Mouse (Mus musculus) heart, postnatal 0 days (tissue): ENCODE results near the gene Acsm2. TPM values are rescaled to one million over a fixed set of nuclear protein-coding genes. Genes with fewer than 3 reads are reported as not detected.

ENCODE experiments used
- ATAC-seq: fragments of 200-750 bp; cut with Nextera tagmentation; 2 replicates; pipeline ENCODE4 v1.8.0; 2017; ENCODE audit warnings: low read depth, moderate number of reproducible peaks, moderate library complexity; ENCODE audit not compliant: insufficient read depth
- DNase-seq: peaks from one replicate; pipeline ENCODE4 v3.0.0-alpha.2; 2016; ENCODE audit warnings: low spot score
- H3K27ac ChIP-seq: fragments of 300-500 bp; sonication (generic); 2 replicates; pipeline ENCODE4 v1.5.1; 2014; ENCODE audit warnings: low read depth, mild to moderate bottlenecking
- H3K27me3 ChIP-seq: fragments of 300-500 bp; sonication (generic); 2 replicates; pipeline ENCODE4 v1.6.1; 2014; ENCODE audit warnings: low read length, mixed read lengths; ENCODE audit not compliant: control insufficient read depth, insufficient read depth
- H3K36me3 ChIP-seq: fragments of 300-500 bp; sonication (generic); replicated peaks from 2 replicates; pipeline ENCODE4 v1.6.1; 2014; ENCODE audit warnings: low read length, mixed read lengths; ENCODE audit not compliant: control insufficient read depth, insufficient read depth
- H3K4me1 ChIP-seq: fragments of 300-500 bp; sonication (generic); 2 replicates; pipeline ENCODE4 v1.6.1; 2014; ENCODE audit warnings: antibody characterized with exemption; ENCODE audit not compliant: control insufficient read depth, insufficient read depth
- H3K4me2 ChIP-seq: fragments of 300-500 bp; sonication (generic); 2 replicates; pipeline ENCODE4 v1.6.1; 2014; ENCODE audit warnings: low read depth, mild to moderate bottlenecking, low read length, moderate library complexity
- H3K4me3 ChIP-seq: fragments of 300-500 bp; sonication (generic); 2 replicates; pipeline ENCODE4 v1.5.1; 2014; ENCODE audit warnings: low read depth, low read length
- H3K9ac ChIP-seq: fragments of 300-500 bp; sonication (generic); replicated peaks from 2 replicates; pipeline ENCODE4 v1.6.1; 2014; ENCODE audit warnings: low read depth, low read length, mixed read lengths
- H3K9me3 ChIP-seq: fragments of 300-500 bp; sonication (generic); replicated peaks from 2 replicates; pipeline ENCODE4 v1.6.1; 2016; ENCODE audit warnings: low read length; ENCODE audit not compliant: control insufficient read depth
- CTCF ChIP-seq: IDR thresholded peaks from 2 replicates; pipeline ENCODE4 v1.5.1; 2016; ENCODE audit warnings: antibody characterized with exemption, control low read depth, low read depth
- EP300 ChIP-seq: IDR thresholded peaks from 2 replicates; pipeline ENCODE4 v1.6.1; 2016; ENCODE audit warnings: antibody characterized with exemption, low read depth
- whole genome bisulfite sequencing: fragments of 180-500 bp; shearing (Covaris S2); extraction: QIAGEN DNeasy Blood & Tissue Kit; methylation state at CpG from one replicate; pipeline ENCODE4 v1.1.7; 2014; 5-methylcytosine and 5-hydroxymethylcytosine counted together
- polyA plus RNA-seq: library from polyadenylated mRNA; unstranded; fragments of >200 nt; fragmentation: Nextera tagmentation; extraction: Ambion mirVana; gene quantifications from 2 replicates; pipeline ENCODE4 v1.2.1, GENCODE M21; 2015
- total RNA-seq: library from RNA; depleted of rRNA; stranded (reverse); fragments of >200 nt; gene quantifications from 2 replicates; pipeline ENCODE4 v1.2.3, GENCODE M21; 2014; ENCODE audit warnings: low replicate concordance

The Acsm2 gene
- total and polyA plus RNA-seq, 2 experiments from 2014 or later: not detected

DNA sequence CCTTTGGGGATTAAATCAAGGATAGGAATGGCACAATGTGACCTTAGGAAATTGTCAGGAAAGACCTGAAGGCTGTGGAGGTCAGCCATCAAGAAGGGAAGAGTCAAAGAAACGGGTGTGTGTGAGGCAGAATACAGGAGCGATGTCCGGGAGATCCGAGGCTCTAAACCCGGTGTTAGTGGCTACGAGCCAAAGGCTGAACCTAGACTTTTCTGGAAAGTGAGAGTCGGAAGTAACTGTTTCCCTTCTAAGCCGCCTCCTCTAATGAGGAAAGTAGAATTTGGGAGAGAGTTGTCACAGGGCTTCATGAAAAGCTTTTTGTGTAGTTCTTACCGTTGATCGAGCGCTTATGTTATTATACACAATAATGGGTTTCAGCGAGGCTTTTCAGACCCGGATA, 27.7 kb upstream of the Acsm2 start:
- DNase-seq (no peak), ATAC-seq (no peak)
- H3K9ac ChIP-seq: no peak overlapping the region
- TF ChIP-seq CTCF (no peak), EP300 (no peak)
- no peaks in the 10 kb centered on the region for H3K27me3 ChIP-seq
- H3K27ac ChIP-seq: no peak overlapping the region
- no peaks in the 10 kb centered on the region for H3K36me3 ChIP-seq
- WGBS: 72% methylated on average over 13 of the region's 13 CpGs
- H3K9me3 ChIP-seq: no peaks in the 10 kb centered on the region
- H3K4me3 ChIP-seq: no peak overlapping the region
- no peaks in the 10 kb centered on the region for H3K4me1 ChIP-seq
- no peak overlapping the region for H3K4me2 ChIP-seq

DNA sequence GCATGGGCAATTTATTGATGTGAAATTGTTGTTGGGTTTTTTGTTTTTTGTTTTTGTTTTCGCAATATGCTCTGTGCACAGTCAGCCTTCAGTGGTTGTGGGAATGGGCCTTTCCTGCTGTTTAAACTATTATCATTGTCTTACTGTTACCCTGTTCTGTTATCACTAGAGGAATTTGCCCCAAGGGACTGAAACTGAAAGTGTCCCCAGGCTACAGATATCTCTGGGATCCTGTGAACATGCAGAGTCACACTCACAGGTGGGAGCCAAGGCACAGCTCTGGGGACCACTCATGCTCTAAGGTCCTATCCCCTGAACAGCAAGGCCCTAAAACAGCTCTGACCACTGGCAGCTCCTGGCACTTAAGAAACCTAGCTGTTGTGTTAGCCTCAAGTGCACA, 27.0 kb upstream of the Acsm2 start:
- DNase-seq: no peak
- 85% methylated on average over 1 of the region's 1 CpGs for WGBS
- H3K27me3 ChIP-seq: no peaks in the 10 kb centered on the region
- no peak overlapping the region for H3K4me3 ChIP-seq
- H3K9me3 ChIP-seq: no peaks in the 10 kb centered on the region
- H3K9ac ChIP-seq: no peak overlapping the region
- TF ChIP-seq EP300 (no peak), CTCF (no peak)
- no peaks in the 10 kb centered on the region for H3K36me3 ChIP-seq
- H3K27ac ChIP-seq: no peak overlapping the region
- no peak for ATAC-seq
- no peaks in the 10 kb centered on the region for H3K4me1 ChIP-seq
- H3K4me2 ChIP-seq: no peak overlapping the region

DNA sequence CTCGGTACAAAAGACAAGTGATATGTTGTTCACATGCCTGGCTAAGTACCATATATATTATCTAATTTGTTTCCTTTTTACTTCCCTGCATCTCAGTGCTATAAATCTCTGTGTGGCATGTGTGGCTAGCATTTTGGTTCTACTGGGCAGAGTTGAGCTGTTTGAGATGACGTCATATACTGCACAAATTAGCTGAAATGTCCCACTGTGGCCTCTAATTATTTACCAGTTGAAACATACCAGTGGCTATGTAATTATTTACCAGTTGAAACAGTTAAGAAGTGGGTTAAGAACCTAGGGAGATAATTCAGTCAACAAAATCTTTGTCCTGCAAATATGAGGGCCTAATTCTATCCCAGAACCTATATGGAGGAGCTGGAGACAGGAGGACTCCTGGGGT, 26.6 kb upstream of the Acsm2 start:
- H3K27me3 ChIP-seq: no peaks in the 10 kb centered on the region

DNA sequence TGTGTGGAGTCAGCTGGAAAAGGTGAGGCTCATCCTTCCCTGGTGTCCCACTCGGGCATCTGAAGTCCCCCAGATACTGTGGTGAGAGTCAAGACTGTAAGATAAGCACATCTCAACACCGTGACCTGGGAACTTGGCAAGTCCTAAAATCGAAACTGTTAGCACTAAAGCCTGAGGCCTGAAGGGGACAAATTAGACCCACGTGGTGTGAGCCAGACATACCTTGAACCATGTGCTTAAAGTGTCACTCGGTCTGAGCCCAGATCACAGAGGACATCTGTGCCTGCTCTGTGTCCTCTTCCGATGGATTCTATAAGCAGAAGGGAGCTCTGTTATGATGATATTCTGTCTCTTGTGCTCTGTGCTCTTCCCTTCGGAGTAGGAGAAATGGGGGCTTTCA, 25.5 kb upstream of the Acsm2 start:
- Histone ChIP-seq H3K4me2 (no peak overlapping the region), H3K36me3 (no peaks in the 10 kb centered on the region), H3K4me3 (no peak overlapping the region), H3K27ac (no peak overlapping the region), H3K9me3 (no peaks in the 10 kb centered on the region), H3K4me1 (no peaks in the 10 kb centered on the region), H3K27me3 (no peaks in the 10 kb centered on the region), H3K9ac (no peak overlapping the region)
- 58% methylated on average over 7 of the region's 7 CpGs for WGBS
- no peak for ATAC-seq
- no peak for DNase-seq
- TF ChIP-seq CTCF (no peak), EP300 (no peak)

More for the DNA sequence above, 26.6 kb upstream of the Acsm2 start:
- Histone ChIP-seq H3K4me3 (no peak overlapping the region), H3K4me1 (no peaks in the 10 kb centered on the region), H3K9ac (no peak overlapping the region), H3K9me3 (no peaks in the 10 kb centered on the region), H3K36me3 (no peaks in the 10 kb centered on the region), H3K27ac (no peak overlapping the region), H3K4me2 (no peak overlapping the region)
- DNase-seq: no peak
- TF ChIP-seq EP300 (no peak), CTCF (no peak)
- 54% methylated on average over 2 of the region's 2 CpGs for WGBS
- no peak for ATAC-seq

DNA sequence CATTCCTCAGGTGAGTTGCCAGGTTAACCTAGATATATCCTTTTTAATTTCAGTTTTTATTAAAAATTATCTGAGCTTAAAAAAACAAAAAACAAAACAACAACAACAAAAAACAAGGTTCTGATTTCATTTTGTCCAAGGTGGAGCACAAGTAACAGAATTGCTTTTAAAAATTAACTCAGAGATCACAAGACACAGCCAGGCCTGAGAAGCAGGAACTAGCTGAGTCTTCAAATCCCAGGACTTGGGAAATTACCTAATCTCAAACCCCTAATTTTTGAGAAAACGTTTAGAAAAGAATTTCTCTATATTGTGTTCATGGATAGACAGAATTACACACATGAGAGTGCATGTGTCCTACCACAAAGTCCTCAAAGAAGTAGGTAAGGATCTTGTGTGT, 21.2 kb upstream of the Acsm2 start:
- no peak overlapping the region for H3K27ac ChIP-seq
- H3K27me3 ChIP-seq: no peaks in the 10 kb centered on the region
- no peak for ATAC-seq
- H3K9me3 ChIP-seq: no peaks in the 10 kb centered on the region
- WGBS: 18% methylated on average over 1 of the region's 1 CpGs
- H3K4me2 ChIP-seq: no peak overlapping the region
- DNase-seq: no peak
- no peaks in the 10 kb centered on the region for H3K4me1 ChIP-seq
- H3K9ac ChIP-seq: no peak overlapping the region
- no peak for TF ChIP-seq EP300
- no peak for TF ChIP-seq CTCF
- H3K4me3 ChIP-seq: no peak overlapping the region
- H3K36me3 ChIP-seq: no peaks in the 10 kb centered on the region

DNA sequence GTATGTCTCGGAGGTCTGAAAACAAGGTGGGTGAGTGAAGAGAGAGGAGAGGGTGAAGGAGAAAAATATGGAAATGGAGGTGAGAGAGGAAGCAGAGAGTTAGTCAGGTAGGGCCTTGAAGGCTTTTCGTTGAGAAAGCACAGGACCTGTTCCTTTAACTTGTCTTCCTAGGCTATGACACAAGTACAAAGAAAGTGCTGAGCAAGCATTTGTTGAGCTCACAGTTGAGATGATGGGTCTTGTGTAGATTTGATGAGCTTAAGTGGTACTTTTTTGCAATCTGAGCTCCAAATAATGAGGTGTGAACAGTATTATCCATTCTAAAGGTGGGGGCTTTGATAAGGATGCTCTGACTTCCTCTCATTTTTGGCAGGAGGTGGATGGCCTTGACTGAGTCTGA, 19.8 kb upstream of the Acsm2 start:
- no peak overlapping the region for H3K4me2 ChIP-seq
- TF ChIP-seq CTCF: no peak
- TF ChIP-seq EP300: no peak
- no peak for ATAC-seq
- H3K9ac ChIP-seq: no peak overlapping the region
- no peak overlapping the region for H3K4me3 ChIP-seq
- H3K27me3 ChIP-seq: no peaks in the 10 kb centered on the region
- H3K27ac ChIP-seq: no peak overlapping the region
- no peaks in the 10 kb centered on the region for H3K4me1 ChIP-seq
- 48% methylated on average over 2 of the region's 2 CpGs for WGBS
- no peak for DNase-seq
- H3K9me3 ChIP-seq: no peaks in the 10 kb centered on the region
- no peaks in the 10 kb centered on the region for H3K36me3 ChIP-seq
